In genomic region chr4:132398045-132398774, GRCm38 (mm10) we compare ENCODE assay signal across 8 mouse cellular contexts. TPM values are rescaled to one million over a fixed set of nuclear protein-coding genes. Genes with fewer than 3 reads are reported as not detected.
DNase-seq lines count a peak whose midpoint lies in the region; ATAC-seq and TF ChIP-seq lines count a peak whose summit lies in the region.

No protein-coding gene starts in this region.

- H3K27ac ChIP-seq in hindbrain, embryonic 12.5 days = no peak overlapping the region
- peak overlapping the region; percentile 54 for H3K27ac ChIP-seq in limb, embryonic 15.5 days
- no peak overlapping the region for H3K27ac ChIP-seq in midbrain, embryonic 13.5 days
- peak overlapping the region; percentile 17; the same call in 1 of the 2 replicates for H3K27ac ChIP-seq in testis, adult 2 months (ENCODE audit: control insufficient read depth, insufficient read depth, low read depth, low read length)

- peak; percentile 78 for ATAC-seq in Patski
- no peak for ATAC-seq in hindbrain, embryonic 12.5 days (ENCODE audit: low FRiP score)
- peak; percentile 82 for ATAC-seq in limb, embryonic 15.5 days (ENCODE audit: insufficient number of reproducible peaks, low FRiP score, low TSS enrichment, low read depth)
- no peak for ATAC-seq in midbrain, embryonic 13.5 days

- TF ChIP-seq CTCF in Patski (IDR thresholded peaks at IDR 0.05) = no peak
- TF ChIP-seq CTCF in testis, adult 2 months (IDR thresholded peaks at IDR 0.05; ENCODE audit: control insufficient read depth, insufficient read depth, insufficient replicate concordance, low read depth, low read length) = no peak

- in situ Hi-C loops in Patski (cut with MboI; ENCODE audit: low pct_unique_long_range_greater_than_20kb) = no loop called here

- CTCF ChIA-PET in Patski (lab: Charles Lee) = interaction anchor here (0.9 to 1.2 kb wide), 3 partner anchors 25 to 37 kb away, joined by 3 to 5 read pairs (median 4); no protein-coding TSS in a partner anchor

- no peak for DNase-seq in Patski (ENCODE audit: low read depth, low spot score)
- DNase-seq in c-Kit-negative CD71-positive TER-119-positive erythroid progenitor cells, embryonic 14.5 days (ENCODE audit: low read depth, low spot score) = peak; percentile 51
- DNase-seq in gastrocnemius, adult 18-20 months (ENCODE audit: low spot score) = peak; percentile 72
- no peak for DNase-seq in thymus, postnatal 14 days

- peaks cover 8% of the 10 kb centered on the region for H3K4me1 ChIP-seq in hindbrain, embryonic 12.5 days
- peaks cover 25% of the 10 kb centered on the region for H3K4me1 ChIP-seq in limb, embryonic 15.5 days
- H3K4me1 ChIP-seq in midbrain, embryonic 13.5 days (replicated peaks) = peaks cover 8% of the 10 kb centered on the region
- H3K4me1 ChIP-seq in testis, adult 2 months (ENCODE audit: control insufficient read depth, insufficient read depth, low read length) = no peaks in the 10 kb centered on the region; the same call in 1 of the 2 replicates

- POLR2A ChIA-PET in Patski (lab: Charles Lee) = no interaction called here

- TF ChIP-seq POLR2A in testis, adult 2 months (IDR thresholded peaks at IDR 0.05; ENCODE audit: control insufficient read depth, low read depth, low read length) = peak; percentile 75

- no peak overlapping the region for H3K9ac ChIP-seq in hindbrain, embryonic 12.5 days
- H3K9ac ChIP-seq in limb, embryonic 15.5 days = no peak overlapping the region
- peak overlapping the region; percentile 19; the same call in 1 of the 2 replicates for H3K9ac ChIP-seq in midbrain, embryonic 13.5 days (replicated peaks)

- peak overlapping the region; percentile 32; the same call in 1 of the 2 replicates for H3K4me2 ChIP-seq in hindbrain, embryonic 12.5 days (replicated peaks)
- H3K4me2 ChIP-seq in limb, embryonic 15.5 days = peak overlapping the region; percentile 47
- peak overlapping the region; percentile 11 for H3K4me2 ChIP-seq in midbrain, embryonic 13.5 days (replicated peaks)

- no peaks in the 10 kb centered on the region for H3K9me3 ChIP-seq in hindbrain, embryonic 12.5 days (replicated peaks)
- H3K9me3 ChIP-seq in limb, embryonic 15.5 days = no peaks in the 10 kb centered on the region
- H3K9me3 ChIP-seq in midbrain, embryonic 13.5 days = no peaks in the 10 kb centered on the region

- no peak overlapping the region for H3K4me3 ChIP-seq in hindbrain, embryonic 12.5 days
- peak overlapping the region; percentile 33 for H3K4me3 ChIP-seq in limb, embryonic 15.5 days
- no peak overlapping the region for H3K4me3 ChIP-seq in midbrain, embryonic 13.5 days (replicated peaks)
- peak overlapping the region; percentile 56 for H3K4me3 ChIP-seq in testis, adult 2 months (ENCODE audit: control insufficient read depth, low read depth, low read length)

- 39% methylated on average over 11 of the region's 11 CpGs for WGBS in hindbrain, embryonic 12.5 days
- WGBS in limb, embryonic 15.5 days = 24% methylated on average over 11 of the region's 11 CpGs
- 41% methylated on average over 11 of the region's 11 CpGs for WGBS in midbrain, embryonic 13.5 days

- H3K27me3 ChIP-seq in Patski = no peaks in the 10 kb centered on the region
- H3K27me3 ChIP-seq in hindbrain, embryonic 12.5 days = no peaks in the 10 kb centered on the region
- H3K27me3 ChIP-seq in limb, embryonic 15.5 days = no peaks in the 10 kb centered on the region
- no peaks in the 10 kb centered on the region for H3K27me3 ChIP-seq in midbrain, embryonic 13.5 days
- no peaks in the 10 kb centered on the region for H3K27me3 ChIP-seq in testis, adult 2 months (ENCODE audit: control insufficient read depth, insufficient read depth, low read length)

- no peaks in the 10 kb centered on the region for H3K36me3 ChIP-seq in hindbrain, embryonic 12.5 days
- no peaks in the 10 kb centered on the region for H3K36me3 ChIP-seq in limb, embryonic 15.5 days
- no peaks in the 10 kb centered on the region for H3K36me3 ChIP-seq in midbrain, embryonic 13.5 days
- no peaks in the 10 kb centered on the region; the same call in 1 of the 2 replicates for H3K36me3 ChIP-seq in testis, adult 2 months (ENCODE audit: control insufficient read depth, insufficient read depth, low read length)

RNA-seq across cellular contexts. Expression of gene Phactr4, which starts 24.1 kb away (rescaled TPM):
- polyA plus RNA-seq in Patski (2021) = 60.4 TPM
- 10 to 100 TPM; 12.8 to 13.7 TPM for total RNA-seq in gastrocnemius, adult 18-20 months (2021)
- polyA plus RNA-seq in hindbrain, embryonic 12.5 days (2016; fragmentation: Nextera tagmentation; extraction: Ambion mirVana) = 18.4 and 19.7 TPM in 2 replicates
- 20.1 and 20.9 TPM in 2 replicates for polyA plus RNA-seq in limb, embryonic 15.5 days (2015; fragmentation: Nextera tagmentation; extraction: Ambion mirVana)
- 13.0 and 14.3 TPM in 2 replicates for polyA plus RNA-seq in midbrain, embryonic 13.5 days (2015; fragmentation: Nextera tagmentation; extraction: Ambion mirVana)
- 6.6 and 8.5 TPM in 2 replicates for polyA plus RNA-seq in testis, adult 2 months (2012; rRNA removed)

RNA-seq across cellular contexts. Expression of gene Rcc1, which starts 44.8 kb away (rescaled TPM):
- polyA plus RNA-seq in Patski (2021) = 31.4 TPM
- total RNA-seq in gastrocnemius, adult 18-20 months (2021) = 1 to 10 TPM; 5.6 to 7.7 TPM
- polyA plus RNA-seq in hindbrain, embryonic 12.5 days (2016; fragmentation: Nextera tagmentation; extraction: Ambion mirVana) = 65.8 and 67.5 TPM in 2 replicates
- 66.2 and 70.1 TPM in 2 replicates for polyA plus RNA-seq in limb, embryonic 15.5 days (2015; fragmentation: Nextera tagmentation; extraction: Ambion mirVana)
- 54.1 and 54.6 TPM in 2 replicates for polyA plus RNA-seq in midbrain, embryonic 13.5 days (2015; fragmentation: Nextera tagmentation; extraction: Ambion mirVana)
- polyA plus RNA-seq in testis, adult 2 months (2012; rRNA removed) = 179 and 185 TPM in 2 replicates

Comparison
In these comparisons a context has a peak if more than half of its experiments do, and no peak if none do; other contexts are left out.
1. ATAC-seq: peak in Patski (single experiment) and limb, embryonic 15.5 days (single experiment); none in hindbrain, embryonic 12.5 days (single experiment) and midbrain, embryonic 13.5 days (single experiment).
2. DNase-seq: peak in c-Kit-negative CD71-positive TER-119-positive erythroid progenitor cells, embryonic 14.5 days (single experiment) and gastrocnemius, adult 18-20 months (single experiment); none in Patski (single experiment) and thymus, postnatal 14 days (single experiment).
3. H3K27ac ChIP-seq: peak in limb, embryonic 15.5 days (single experiment) and testis, adult 2 months (single experiment); none in hindbrain, embryonic 12.5 days (single experiment) and midbrain, embryonic 13.5 days (single experiment).
4. H3K4me3 ChIP-seq: peak in limb, embryonic 15.5 days (single experiment) and testis, adult 2 months (single experiment); none in hindbrain, embryonic 12.5 days (single experiment) and midbrain, embryonic 13.5 days (single experiment).
5. Peak in every context shown above with its lines, with median percentiles within 50 percentile points of each other: H3K4me2 ChIP-seq.